Mouse (Mus musculus): Measurements from ENCODE around the gene Lix1. TPM values are rescaled to one million over a fixed set of nuclear protein-coding genes. Genes with fewer than 3 reads are reported as not detected.

Lix1 gene
- polyA plus RNA-seq, 1 experiment from 2014 or later = 18.7 TPM

GRCm38 (mm10) chr17:17499278-17499677, 96.8 kb downstream of the Lix1 start:
- Histone ChIP-seq H3K4me1 (no peaks in the 10 kb centered on the region), H3K27ac (replicated peaks) (no peak overlapping the region), H3K9me3 (replicated peaks) (no peaks in the 10 kb centered on the region), H3K36me3 (no peaks in the 10 kb centered on the region), H3K27me3 (replicated peaks) (no peaks in the 10 kb centered on the region), H3K9ac (replicated peaks) (no peak overlapping the region), H3K4me2 (no peak overlapping the region), H3K4me3 (replicated peaks) (no peak overlapping the region)
- ATAC-seq (ENCODE audit: low FRiP score) = peak; percentile 31; the same call in 1 of the 2 replicates
- 70% methylated on average over 3 of the region's 3 CpGs for WGBS

- H3K36me3 ChIP-seq = no peaks in the 10 kb centered on the region
- H3K27ac ChIP-seq (replicated peaks) = no peak overlapping the region
- H3K9me3 ChIP-seq (replicated peaks) = no peaks in the 10 kb centered on the region
- no peak overlapping the region for H3K4me2 ChIP-seq
- 87% methylated on average over 10 of the region's 10 CpGs for WGBS
- no peaks in the 10 kb centered on the region for H3K4me1 ChIP-seq
- no peaks in the 10 kb centered on the region for H3K27me3 ChIP-seq (replicated peaks)
- no peak overlapping the region for H3K9ac ChIP-seq (replicated peaks)
- ATAC-seq (ENCODE audit: low FRiP score) = no peak
- no peak overlapping the region for H3K4me3 ChIP-seq (replicated peaks)
Measured at GRCm38 (mm10) chr17:17506677-17507076, 104.2 kb downstream of the Lix1 start.

Other genes with a start within 250 kb of the Lix1 start
- 22.6 and 26.4 TPM in 2 replicates for gene Riok2, start 28.4 kb upstream of the Lix1 start, polyA plus RNA-seq (2015; fragmentation: Nextera tagmentation; extraction: Ambion mirVana)
- gene Lnpep, start 222.4 kb downstream of the Lix1 start, polyA plus RNA-seq (2015; fragmentation: Nextera tagmentation; extraction: Ambion mirVana) = 8.7 and 9.0 TPM in 2 replicates

All from neural tube, embryonic 15.5 days (tissue).